Mouse (Mus musculus): ENCODE measurements around the gene Col2a1. TPM values are rescaled to one million over a fixed set of nuclear protein-coding genes. Genes with fewer than 3 reads are reported as not detected.

Col2a1 gene
- total RNA-seq, 1 experiment from 2014 or later, result not detected

- ATAC-seq (ENCODE audit: extremely low read depth, insufficient number of reproducible peaks, low FRiP score, poor library complexity, severe bottlenecking), result no peak
These were observed 63.2 kb downstream of the Col2a1 start for GRCm38 (mm10) chr15:97941306-97941705.

GRCm38 (mm10) chr15:97940088-97940487 lies 64.4 kb downstream of the Col2a1 start:
- ATAC-seq (ENCODE audit: extremely low read depth, insufficient number of reproducible peaks, low FRiP score, poor library complexity, severe bottlenecking), result no peak

GRCm38 (mm10) chr15:97938580-97938979 lies 65.9 kb downstream of the Col2a1 start:
- no peak for ATAC-seq (ENCODE audit: extremely low read depth, insufficient number of reproducible peaks, low FRiP score, poor library complexity, severe bottlenecking)

GRCm38 (mm10) chr15:97932441-97932840 lies 72.1 kb downstream of the Col2a1 start:
- no peak for ATAC-seq (ENCODE audit: extremely low read depth, insufficient number of reproducible peaks, low FRiP score, poor library complexity, severe bottlenecking)

- no peak for ATAC-seq (ENCODE audit: extremely low read depth, insufficient number of reproducible peaks, low FRiP score, poor library complexity, severe bottlenecking)
These were observed 75.2 kb downstream of the Col2a1 start for GRCm38 (mm10) chr15:97929259-97929824.

- ATAC-seq (ENCODE audit: extremely low read depth, insufficient number of reproducible peaks, low FRiP score, poor library complexity, severe bottlenecking), result no peak
These were observed 76.7 kb downstream of the Col2a1 start for GRCm38 (mm10) chr15:97927821-97928220.

GRCm38 (mm10) chr15:97927018-97927417 lies 77.5 kb downstream of the Col2a1 start:
- no peak for ATAC-seq (ENCODE audit: extremely low read depth, insufficient number of reproducible peaks, low FRiP score, poor library complexity, severe bottlenecking)

Other genes starting within 250 kb of the Col2a1 start
- 2.6 and 4.3 TPM in 2 replicates for gene Rapgef3, start 236.7 kb downstream of the Col2a1 start, total RNA-seq (2017)
- gene Slc48a1, start 226.2 kb downstream of the Col2a1 start, total RNA-seq (2017), result 20.8 and 23.7 TPM in 2 replicates
- gene Hdac7, start 160.2 kb downstream of the Col2a1 start, total RNA-seq (2017), result 31.8 and 34.7 TPM in 2 replicates
- gene Vdr, start 94.1 kb downstream of the Col2a1 start, total RNA-seq (2017), result 0.23 TPM in 1 of 2 replicates, not detected in the other
- gene Tmem106c, start 40.5 kb downstream of the Col2a1 start, total RNA-seq (2017), result 11.8 and 12.2 TPM in 2 replicates
- gene Pfkm, start 87.9 kb upstream of the Col2a1 start, total RNA-seq (2017), result 2.2 and 2.6 TPM in 2 replicates
- 57.2 and 67.4 TPM in 2 replicates for gene Senp1, start 89.0 kb upstream of the Col2a1 start, total RNA-seq (2017)
- gene Asb8, start 160.9 kb upstream of the Col2a1 start, total RNA-seq (2017), result 18.9 and 21.8 TPM in 2 replicates
- not detected in 2 replicates for gene Ccdc184, start 162.5 kb upstream of the Col2a1 start, total RNA-seq (2017)
- not detected in 2 replicates for gene Olfr288, start 190.8 kb upstream of the Col2a1 start, total RNA-seq (2017)
- gene Gm44579, start 216.3 kb upstream of the Col2a1 start, total RNA-seq (2017), result not detected in 2 replicates
- not detected in 2 replicates for gene Olfr287, start 216.4 kb upstream of the Col2a1 start, total RNA-seq (2017)
- not detected in 2 replicates for gene Olfr286, start 229.8 kb upstream of the Col2a1 start, total RNA-seq (2017)